Mouse (Mus musculus) heart, embryonic 13.5 days (tissue): ENCODE measurements around the gene Ccnd1. TPM values are rescaled to one million over a fixed set of nuclear protein-coding genes. Genes with fewer than 3 reads are reported as not detected.
A peak's percentile ranks its signal among the peaks of the same experiment; 100 is the strongest.

Experiments used
- ATAC-seq: fragments of 200-750 bp; cut with Nextera tagmentation; 2 replicates; pipeline ENCODE4 v1.8.0; 2017; ENCODE audit warnings: moderate TSS enrichment; ENCODE audit not compliant: insufficient number of reproducible peaks, low FRiP score, low TSS enrichment; ENCODE audit errors: extremely low read depth
- H3K27ac ChIP-seq: fragments of 300-500 bp; sonication (generic); replicated peaks from 2 replicates; pipeline ENCODE4 v1.5.1; 2015; ENCODE audit warnings: moderate library complexity, mild to moderate bottlenecking, inconsistent platforms
- H3K27me3 ChIP-seq: fragments of 300-500 bp; sonication (generic); replicated peaks from 2 replicates; pipeline ENCODE4 v1.6.1; 2015; ENCODE audit warnings: mild to moderate bottlenecking, inconsistent platforms
- H3K36me3 ChIP-seq: fragments of 300-500 bp; sonication (generic); 2 replicates; pipeline ENCODE4 v1.6.1; 2015; ENCODE audit warnings: mild to moderate bottlenecking, inconsistent platforms
- H3K4me1 ChIP-seq: fragments of 300-500 bp; sonication (generic); 2 replicates; pipeline ENCODE4 v1.6.1; 2015; ENCODE audit warnings: inconsistent platforms
- H3K4me2 ChIP-seq: fragments of 300-500 bp; sonication (generic); 2 replicates; pipeline ENCODE4 v1.6.1; 2015; ENCODE audit warnings: inconsistent platforms, mild to moderate bottlenecking, moderate library complexity
- H3K4me3 ChIP-seq: fragments of 300-500 bp; sonication (generic); 2 replicates; pipeline ENCODE4 v1.5.1; 2015; ENCODE audit warnings: moderate library complexity, mild to moderate bottlenecking, inconsistent platforms
- H3K9ac ChIP-seq: fragments of 300-500 bp; sonication (generic); 2 replicates; pipeline ENCODE4 v1.6.1; 2015; ENCODE audit warnings: inconsistent platforms, mild to moderate bottlenecking, moderate library complexity
- H3K9me3 ChIP-seq: fragments of 300-500 bp; sonication (generic); 2 replicates; pipeline ENCODE4 v1.6.1; 2016; ENCODE audit warnings: inconsistent platforms
- WGBS: fragments of 180-500 bp; shearing (Covaris S2); methylation state at CpG from one replicate; pipeline ENCODE4 v1.1.7; 2015; ENCODE audit warnings: mixed read lengths; 5-methylcytosine and 5-hydroxymethylcytosine counted together
- polyA plus RNA-seq: library from polyadenylated mRNA; unstranded; fragments of >200 nt; fragmentation: Nextera tagmentation; extraction: Ambion mirVana; gene quantifications from 2 replicates; pipeline ENCODE4 v1.2.1, GENCODE M21; 2015

Ccnd1 gene
- polyA plus RNA-seq = 52.6 and 67.5 TPM in 2 replicates

DNA sequence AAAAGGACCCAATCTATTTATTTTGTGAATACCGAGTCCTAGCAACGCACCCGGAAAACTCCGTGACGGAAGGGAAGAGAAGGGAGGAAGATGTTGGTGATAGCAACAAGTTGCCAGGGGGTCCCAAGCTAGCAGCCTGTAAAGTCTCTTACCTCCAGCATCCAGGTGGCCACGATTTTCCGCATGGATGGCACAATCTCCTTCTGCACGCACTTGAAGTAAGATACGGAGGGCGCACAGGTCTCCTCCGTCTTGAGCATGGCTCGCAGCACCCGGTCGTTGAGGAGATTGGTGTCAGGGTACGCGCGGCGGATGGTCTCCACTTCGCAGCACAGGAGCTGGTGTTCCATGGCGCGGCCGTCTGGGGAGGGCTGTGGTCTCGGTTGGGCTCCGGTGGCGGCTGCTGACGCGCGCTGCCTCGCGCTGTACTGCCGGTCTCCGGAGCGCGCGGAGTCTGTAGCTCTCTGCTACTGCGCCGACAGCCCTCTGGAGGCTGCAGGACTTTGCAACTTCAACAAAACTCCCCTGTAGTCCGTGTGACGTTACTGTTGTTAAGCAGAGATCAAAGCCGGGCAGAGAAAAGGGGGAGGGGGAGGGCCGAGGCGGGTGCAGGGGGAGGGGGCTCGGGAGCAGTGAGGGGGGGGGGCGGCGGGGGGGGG lies at the start of gene Ccnd1:
Gene Ccnd1 (minus strand): TSS at position 582 of the 659 bp plus-strand sequence.
- Histone ChIP-seq H3K9me3 (no peaks in the 10 kb centered on the region), H3K27me3 (0 out of 2 replicates have a peak, but pooled peaks cover 3% of the 10 kb centered on the region), H3K36me3 (peaks cover 28% of the 10 kb centered on the region), H3K4me1 (peaks cover 52% of the 10 kb centered on the region), H3K9ac (peak within 1 kb of the TSS; percentile 89), H3K4me2 (peak within 1 kb of the TSS; percentile 97), H3K4me3 (peak within 1 kb of the TSS; percentile 85), H3K27ac (peak within 1 kb of the TSS; percentile 97)
- ATAC-seq = peak; percentile 9; the same call in 1 of the 2 replicates
- WGBS = under 1% methylated on average over 40 of the region's 45 CpGs

DNA sequence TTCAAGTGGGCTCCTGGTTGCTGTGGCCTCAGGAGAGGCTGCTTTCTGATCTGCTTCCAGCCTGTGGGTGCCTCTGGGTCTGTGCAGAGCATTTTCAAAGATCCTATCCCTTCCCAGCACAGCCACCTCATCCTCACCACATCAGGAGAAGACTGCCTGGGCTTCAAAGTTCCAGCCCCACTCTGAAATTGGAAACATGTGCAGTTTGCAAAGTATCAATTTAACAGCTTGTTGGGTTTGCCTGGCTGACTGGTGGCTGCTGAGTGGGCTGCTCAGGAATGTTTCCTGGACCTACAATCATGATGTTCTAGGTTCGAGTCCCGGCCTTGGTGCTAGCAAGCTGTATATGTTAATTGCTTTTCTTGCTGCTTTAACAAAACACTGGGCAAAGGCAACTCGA lies 49.1 kb upstream of the Ccnd1 start:
- no peak for ATAC-seq
- no peak overlapping the region for H3K9ac ChIP-seq
- H3K4me1 ChIP-seq = no peaks in the 10 kb centered on the region
- no peaks in the 10 kb centered on the region for H3K9me3 ChIP-seq
- H3K27ac ChIP-seq = no peak overlapping the region
- no peak overlapping the region for H3K4me3 ChIP-seq
- H3K36me3 ChIP-seq = no peaks in the 10 kb centered on the region
- H3K4me2 ChIP-seq = no peak overlapping the region
- H3K27me3 ChIP-seq = no peaks in the 10 kb centered on the region
- WGBS = 56% methylated on average over 3 of the region's 3 CpGs

DNA sequence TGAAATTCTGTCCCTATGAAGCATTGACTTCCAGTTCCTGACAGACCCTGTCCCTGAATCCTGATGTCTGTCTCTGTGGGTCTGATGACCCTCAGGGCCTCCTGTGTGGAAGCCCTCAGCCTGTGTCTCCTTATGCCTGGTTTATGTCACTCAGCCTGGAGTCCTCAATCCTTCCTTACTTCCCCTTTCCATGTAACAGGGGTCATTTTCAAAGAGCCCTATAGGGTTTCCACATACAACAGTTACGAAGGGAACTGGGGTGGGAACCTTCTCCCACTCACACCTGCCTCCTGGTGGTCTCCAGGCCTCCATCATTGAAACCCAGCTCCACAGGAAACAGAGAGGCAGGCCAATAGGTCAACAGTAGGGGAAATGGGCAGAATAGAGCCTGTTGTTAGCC lies 45.4 kb upstream of the Ccnd1 start:
- H3K9ac ChIP-seq = no peak overlapping the region
- no peaks in the 10 kb centered on the region for H3K27me3 ChIP-seq
- H3K27ac ChIP-seq = no peak overlapping the region
- H3K4me3 ChIP-seq = no peak overlapping the region
- ATAC-seq = no peak
- 76% methylated on average over 1 of the region's 1 CpGs for WGBS
- no peaks in the 10 kb centered on the region for H3K36me3 ChIP-seq
- H3K4me1 ChIP-seq = 0 out of 2 replicates have a peak, but pooled peaks cover 6% of the 10 kb centered on the region
- H3K4me2 ChIP-seq = no peak overlapping the region
- H3K9me3 ChIP-seq = no peaks in the 10 kb centered on the region

DNA sequence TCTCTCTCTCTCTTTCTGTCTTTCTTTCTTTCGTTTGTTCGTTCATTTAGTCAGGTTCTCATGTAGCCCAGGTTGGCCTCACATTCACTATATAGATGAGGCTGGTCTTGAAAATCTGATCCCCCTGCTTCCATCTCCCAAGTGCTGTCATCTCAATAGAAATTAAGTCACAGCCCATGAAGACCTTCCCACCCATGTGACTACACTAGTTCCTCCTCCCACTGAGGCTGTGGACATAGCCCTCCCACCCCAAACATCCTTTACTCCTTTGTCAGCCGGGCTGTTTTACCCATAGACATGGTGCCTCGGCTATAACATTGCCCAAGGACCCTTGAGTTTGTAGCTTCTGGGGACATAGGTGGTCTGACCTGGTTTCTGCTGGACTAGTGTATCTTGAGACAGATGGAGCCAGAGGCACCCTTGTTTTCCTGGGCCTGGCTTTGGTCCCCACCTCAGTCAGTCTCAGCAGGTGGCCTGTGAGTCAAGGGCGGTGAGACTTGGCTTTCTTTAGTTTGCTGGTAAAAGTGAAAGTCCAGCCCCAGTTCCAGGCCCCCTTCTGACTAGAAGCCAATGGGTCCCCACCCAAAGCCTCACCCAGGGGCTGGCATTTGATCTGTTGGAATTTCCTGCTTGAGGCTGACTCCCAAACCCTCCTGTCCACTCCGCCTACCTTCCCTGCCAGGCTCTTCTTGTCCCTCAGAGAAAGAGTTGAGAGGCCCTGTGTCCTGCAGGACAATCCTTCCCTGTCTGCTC lies 42.8 kb upstream of the Ccnd1 start:
- Histone ChIP-seq H3K4me3 (no peak overlapping the region), H3K27me3 (no peaks in the 10 kb centered on the region), H3K9ac (no peak overlapping the region), H3K27ac (no peak overlapping the region), H3K9me3 (peaks cover 4% of the 10 kb centered on the region; the same call in 1 of the 2 replicates), H3K4me1 (0 out of 2 replicates have a peak, but pooled peaks cover 6% of the 10 kb centered on the region), H3K4me2 (no peak overlapping the region), H3K36me3 (no peaks in the 10 kb centered on the region)
- no peak; the same call in 1 of the 2 replicates for ATAC-seq
- WGBS = 78% methylated on average over 6 of the region's 6 CpGs

DNA sequence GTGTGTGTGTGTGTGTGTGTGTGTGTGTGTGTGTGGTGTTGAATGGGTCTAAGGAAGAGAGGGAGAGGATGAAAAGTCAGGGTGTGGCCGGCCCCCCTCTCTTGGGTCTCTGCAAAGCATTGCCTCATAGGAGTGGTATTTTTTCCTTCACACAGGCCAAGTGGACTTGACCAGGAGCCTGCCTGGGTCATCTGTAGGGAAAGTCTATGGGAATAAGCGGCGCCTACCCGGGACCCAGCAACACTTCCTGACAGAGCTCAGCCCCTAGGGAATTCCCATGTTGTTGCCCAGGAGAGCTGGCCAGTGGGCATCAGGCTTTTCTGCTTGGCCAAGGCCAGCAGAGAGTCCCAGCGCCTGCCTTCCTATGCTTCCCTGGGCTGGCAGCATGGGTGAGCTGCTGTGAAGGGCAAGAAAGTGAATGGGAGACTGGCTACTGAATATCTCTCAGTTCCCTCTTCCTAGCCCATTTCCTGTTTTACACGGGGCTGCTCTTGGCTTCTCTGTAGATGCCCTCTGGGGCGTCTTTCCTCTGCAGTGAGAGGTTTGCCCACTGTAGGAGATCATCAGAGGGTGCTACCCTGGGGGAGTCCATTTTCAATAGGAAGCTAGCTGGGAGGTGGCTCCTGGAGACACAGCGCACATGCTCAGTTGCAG lies 41.8 kb upstream of the Ccnd1 start:
- H3K9me3 ChIP-seq = peaks cover 4% of the 10 kb centered on the region; the same call in 1 of the 2 replicates
- H3K4me3 ChIP-seq = no peak overlapping the region
- no peak overlapping the region for H3K4me2 ChIP-seq
- whole genome bisulfite sequencing = 60% methylated on average over 8 of the region's 8 CpGs
- H3K27ac ChIP-seq = no peak overlapping the region
- H3K9ac ChIP-seq = no peak overlapping the region
- no peak for ATAC-seq
- no peaks in the 10 kb centered on the region for H3K27me3 ChIP-seq
- H3K4me1 ChIP-seq = 0 out of 2 replicates have a peak, but pooled peaks cover 6% of the 10 kb centered on the region
- no peaks in the 10 kb centered on the region for H3K36me3 ChIP-seq

DNA sequence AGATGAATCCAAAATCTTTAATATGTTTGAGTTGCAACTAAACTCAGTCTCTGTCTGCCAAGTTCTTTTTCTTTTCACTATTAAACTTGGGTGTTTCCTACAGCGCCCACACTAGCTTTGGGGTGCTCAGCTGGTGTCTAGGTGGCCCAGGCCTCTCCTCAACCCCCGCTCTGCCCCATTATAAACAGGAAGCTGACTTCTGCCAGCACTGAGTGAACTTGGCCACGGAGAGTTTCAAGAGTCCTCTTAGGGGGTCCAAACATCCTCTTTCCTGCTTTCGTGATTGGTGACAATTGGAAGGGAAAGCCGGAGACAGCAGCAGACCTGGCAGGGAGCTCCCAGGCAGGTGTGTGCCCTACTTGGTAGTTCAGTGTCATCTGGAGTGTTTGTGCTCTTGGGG lies 40.1 kb upstream of the Ccnd1 start:
- Histone ChIP-seq H3K27ac (no peak overlapping the region), H3K9ac (no peak overlapping the region), H3K36me3 (no peaks in the 10 kb centered on the region), H3K4me2 (no peak overlapping the region), H3K4me1 (0 out of 2 replicates have a peak, but pooled peaks cover 6% of the 10 kb centered on the region), H3K27me3 (no peaks in the 10 kb centered on the region), H3K9me3 (peaks cover 4% of the 10 kb centered on the region; the same call in 1 of the 2 replicates), H3K4me3 (no peak overlapping the region)
- ATAC-seq = no peak
- WGBS = 66% methylated on average over 5 of the region's 5 CpGs

DNA sequence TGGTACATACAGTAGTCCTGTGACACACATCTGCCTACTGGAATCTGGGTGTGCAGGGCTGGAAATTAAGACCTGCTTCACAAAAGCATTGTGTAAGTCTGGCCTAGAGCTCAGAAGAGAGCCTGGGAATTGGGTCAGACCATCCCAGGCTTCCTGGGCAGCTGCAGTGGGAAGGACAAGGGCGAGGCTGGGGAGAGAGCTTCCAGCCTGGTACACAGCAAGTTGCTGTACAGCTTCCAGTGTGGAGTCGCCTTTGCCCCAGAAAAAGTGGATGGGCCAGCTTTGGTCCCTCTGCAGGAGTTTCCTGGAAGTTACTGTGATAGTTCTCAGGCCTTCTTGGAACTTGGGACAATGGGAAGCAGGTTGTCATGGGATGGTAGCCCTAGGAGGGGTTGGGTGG lies 37.4 kb upstream of the Ccnd1 start:
- Histone ChIP-seq H3K9ac (no peak overlapping the region), H3K27me3 (no peaks in the 10 kb centered on the region), H3K4me1 (peaks cover 10% of the 10 kb centered on the region; the same call in 1 of the 2 replicates), H3K27ac (no peak overlapping the region), H3K4me3 (no peak overlapping the region), H3K4me2 (no peak overlapping the region), H3K9me3 (peaks cover 4% of the 10 kb centered on the region; the same call in 1 of the 2 replicates), H3K36me3 (no peaks in the 10 kb centered on the region)
- WGBS = 56% methylated on average over 2 of the region's 2 CpGs
- no peak for ATAC-seq

DNA sequence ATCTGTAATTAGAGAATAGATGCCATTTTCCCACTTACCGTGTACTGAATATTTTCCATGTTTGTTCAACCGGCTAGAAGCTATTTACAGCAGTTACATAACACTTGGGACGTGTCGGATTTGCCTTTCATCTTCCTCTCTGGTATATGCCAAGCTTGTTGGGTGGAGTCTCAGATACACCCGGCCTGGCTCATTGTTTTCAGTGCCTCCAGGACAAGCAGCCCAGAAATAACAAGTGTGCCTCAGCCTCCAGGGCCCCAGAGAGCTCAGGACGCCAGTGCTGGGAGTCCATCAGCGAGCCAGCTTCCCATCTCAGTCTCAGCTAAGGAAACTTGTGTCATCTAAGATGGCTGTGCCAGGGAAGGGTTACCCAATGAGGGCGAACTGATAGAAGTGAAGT lies 33.7 kb upstream of the Ccnd1 start:
- Histone ChIP-seq H3K9ac (no peak overlapping the region), H3K4me1 (peaks cover 9% of the 10 kb centered on the region; the same call in 1 of the 2 replicates), H3K4me2 (no peak overlapping the region), H3K4me3 (no peak overlapping the region), H3K27me3 (0 out of 2 replicates have a peak, but pooled peaks cover 9% of the 10 kb centered on the region), H3K9me3 (no peaks in the 10 kb centered on the region), H3K36me3 (no peaks in the 10 kb centered on the region), H3K27ac (no peak overlapping the region)
- ATAC-seq = no peak
- 50% methylated on average over 8 of the region's 8 CpGs for WGBS

DNA sequence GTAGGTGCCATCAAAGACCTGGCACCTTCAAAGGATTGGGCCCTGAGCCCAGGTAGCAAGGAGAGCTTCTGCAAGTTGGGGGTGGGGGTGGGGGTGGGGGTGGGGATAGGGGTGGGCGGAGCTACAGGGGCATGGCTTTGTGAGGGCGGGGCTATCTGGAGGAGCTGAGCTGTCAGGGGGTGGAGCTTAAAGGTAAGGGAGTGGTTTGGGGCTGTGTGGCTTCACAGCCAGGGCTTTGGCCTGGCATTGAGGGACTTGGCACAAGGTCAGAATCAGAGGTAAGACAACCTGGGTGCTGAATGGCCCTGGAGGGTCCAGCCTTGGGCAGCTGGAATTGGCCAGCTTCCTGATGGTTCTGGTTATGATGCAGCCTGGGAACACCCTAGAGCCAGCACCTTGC lies 32.0 kb upstream of the Ccnd1 start:
- Histone ChIP-seq H3K4me1 (peaks cover 9% of the 10 kb centered on the region; the same call in 1 of the 2 replicates), H3K27me3 (0 out of 2 replicates have a peak, but pooled peaks cover 9% of the 10 kb centered on the region), H3K36me3 (no peaks in the 10 kb centered on the region), H3K27ac (no peak overlapping the region), H3K4me2 (no peak overlapping the region), H3K9me3 (no peaks in the 10 kb centered on the region), H3K4me3 (no peak overlapping the region), H3K9ac (no peak overlapping the region)
- peak; percentile 46; the same call in 1 of the 2 replicates for ATAC-seq
- 50% methylated on average over 2 of the region's 2 CpGs for WGBS

DNA sequence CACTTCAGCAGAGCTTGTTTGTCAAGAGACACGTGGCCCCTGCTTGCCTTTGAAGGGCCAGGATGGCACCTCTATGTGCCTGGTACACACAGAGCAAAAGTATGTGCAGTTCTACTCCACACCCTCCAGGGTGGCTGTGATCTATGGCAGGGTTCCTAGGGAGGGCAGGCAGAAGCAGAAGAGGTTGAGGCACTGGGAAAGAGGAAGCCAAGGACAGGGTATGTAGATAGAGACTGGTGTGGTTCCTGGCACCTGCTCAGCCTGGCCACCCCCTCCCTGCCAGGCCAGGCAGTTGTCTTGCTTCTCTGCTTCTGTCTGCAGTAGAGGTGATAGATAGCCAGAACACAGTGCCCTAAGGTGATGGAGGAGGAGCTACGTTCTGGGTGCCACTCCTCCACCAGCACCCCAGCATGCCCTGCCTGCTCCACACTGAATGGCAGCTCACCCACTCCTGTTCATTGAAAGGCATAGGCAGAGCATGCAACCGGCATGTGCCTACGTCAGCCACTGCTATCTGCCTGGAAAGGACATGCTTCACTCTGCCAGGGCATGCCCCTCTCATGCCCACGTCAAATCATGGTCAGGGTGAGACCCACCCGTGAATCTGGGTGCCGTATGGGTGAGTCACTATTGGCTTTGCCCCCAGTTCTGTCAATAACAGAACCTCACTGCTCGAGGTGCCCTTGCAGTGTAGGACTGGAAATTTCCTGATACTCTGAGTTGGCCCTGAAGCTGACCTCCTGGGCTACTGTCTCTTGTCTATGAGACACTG lies 31.5 kb upstream of the Ccnd1 start:
- no peak overlapping the region for H3K9ac ChIP-seq
- no peak overlapping the region for H3K4me3 ChIP-seq
- 0 out of 2 replicates have a peak, but pooled peaks cover 9% of the 10 kb centered on the region for H3K27me3 ChIP-seq
- no peak overlapping the region for H3K4me2 ChIP-seq
- peaks cover 9% of the 10 kb centered on the region; the same call in 1 of the 2 replicates for H3K4me1 ChIP-seq
- no peaks in the 10 kb centered on the region for H3K36me3 ChIP-seq
- WGBS = 66% methylated on average over 8 of the region's 8 CpGs
- ATAC-seq = no peak
- H3K9me3 ChIP-seq = no peaks in the 10 kb centered on the region
- no peak overlapping the region for H3K27ac ChIP-seq
